Mouse (Mus musculus) embryonic facial prominence, embryonic 12.5 days (tissue): Measurements from ENCODE around the gene Ssc4d. TPM values are rescaled to one million over a fixed set of nuclear protein-coding genes. Genes with fewer than 3 reads are reported as not detected.
A peak's percentile ranks its signal among the peaks of the same experiment; 100 is the strongest.

Source experiments
- ATAC-seq: fragments of 200-750 bp; cut with Nextera tagmentation; 2 replicates; pipeline ENCODE4 v1.8.0; 2017; ENCODE audit not compliant: insufficient number of reproducible peaks, insufficient read depth, low FRiP score, low TSS enrichment
- H3K27ac ChIP-seq: fragments of 300-500 bp; sonication (generic); 2 replicates; pipeline ENCODE4 v1.5.1; 2016; ENCODE audit warnings: mild to moderate bottlenecking
- H3K27me3 ChIP-seq: fragments of 300-500 bp; sonication (generic); 2 replicates; pipeline ENCODE4 v1.6.1; 2016; ENCODE audit warnings: mild to moderate bottlenecking, moderate library complexity
- H3K36me3 ChIP-seq: fragments of 300-500 bp; sonication (generic); 2 replicates; pipeline ENCODE4 v1.6.1; 2016; ENCODE audit warnings: mild to moderate bottlenecking
- H3K4me1 ChIP-seq: fragments of 300-500 bp; sonication (generic); 2 replicates; pipeline ENCODE4 v1.6.1; 2016
- H3K4me2 ChIP-seq: fragments of 300-500 bp; sonication (generic); replicated peaks from 2 replicates; pipeline ENCODE4 v1.6.1; 2016; ENCODE audit warnings: mild to moderate bottlenecking, moderate library complexity
- H3K4me3 ChIP-seq: fragments of 300-500 bp; sonication (generic); 2 replicates; pipeline ENCODE4 v1.5.1; 2016; ENCODE audit warnings: mild to moderate bottlenecking
- H3K9ac ChIP-seq: fragments of 300-500 bp; sonication (generic); 2 replicates; pipeline ENCODE4 v1.6.1; 2016; ENCODE audit warnings: mild to moderate bottlenecking, moderate library complexity
- H3K9me3 ChIP-seq: fragments of 300-500 bp; sonication (generic); 2 replicates; pipeline ENCODE4 v1.6.1; 2016; ENCODE audit warnings: mild to moderate bottlenecking, moderate library complexity
- WGBS: fragments of 180-500 bp; shearing (Covaris S2); methylation state at CpG from one replicate; pipeline ENCODE4 v1.1.7; 2016; 5-methylcytosine and 5-hydroxymethylcytosine counted together
- polyA plus RNA-seq: library from polyadenylated mRNA; unstranded; fragments of >200 nt; fragmentation: Nextera tagmentation; extraction: Ambion mirVana; gene quantifications from 2 replicates; pipeline ENCODE4 v1.2.1, GENCODE M21; 2016

The Ssc4d gene
- polyA plus RNA-seq = 4.7 and 5.1 TPM in 2 replicates

DNA sequence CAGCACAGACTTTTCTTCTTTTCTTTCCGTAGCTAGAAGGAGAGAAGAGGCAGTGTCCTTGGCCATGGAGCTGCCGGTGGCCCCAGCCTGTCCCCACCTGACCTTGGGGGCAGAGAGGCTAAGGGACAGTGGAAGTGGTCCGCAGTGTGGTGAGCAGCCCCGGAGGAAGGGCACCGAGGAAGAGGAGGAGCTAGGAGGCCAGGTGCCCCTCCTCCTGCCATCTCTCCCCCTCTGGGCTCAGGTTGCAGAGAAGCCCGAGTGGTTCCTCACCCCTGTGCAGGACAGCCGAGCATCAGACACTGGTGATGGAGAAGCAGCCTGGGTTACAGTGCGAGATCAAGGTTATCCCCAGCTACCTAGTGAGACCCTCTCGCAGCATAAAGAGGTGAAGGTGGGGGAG, at the start of gene Ssc4d:
TSS of gene Ssc4d (minus strand) at position 167 of the 400 bp plus-strand sequence.
- no peak within 1 kb of the TSS for H3K27ac ChIP-seq
- no peak within 1 kb of the TSS for H3K9ac ChIP-seq
- no peaks in the 10 kb centered on the region for H3K36me3 ChIP-seq
- 0 out of 2 replicates have a peak, but pooled peaks cover 5% of the 10 kb centered on the region for H3K4me1 ChIP-seq
- H3K4me3 ChIP-seq = peak within 1 kb of the TSS; percentile 26
- H3K27me3 ChIP-seq = no peaks in the 10 kb centered on the region
- H3K9me3 ChIP-seq = no peaks in the 10 kb centered on the region
- H3K4me2 ChIP-seq = peak within 1 kb of the TSS; percentile 43
- ATAC-seq = no peak
- WGBS = 11% methylated on average over 9 of the region's 9 CpGs

DNA sequence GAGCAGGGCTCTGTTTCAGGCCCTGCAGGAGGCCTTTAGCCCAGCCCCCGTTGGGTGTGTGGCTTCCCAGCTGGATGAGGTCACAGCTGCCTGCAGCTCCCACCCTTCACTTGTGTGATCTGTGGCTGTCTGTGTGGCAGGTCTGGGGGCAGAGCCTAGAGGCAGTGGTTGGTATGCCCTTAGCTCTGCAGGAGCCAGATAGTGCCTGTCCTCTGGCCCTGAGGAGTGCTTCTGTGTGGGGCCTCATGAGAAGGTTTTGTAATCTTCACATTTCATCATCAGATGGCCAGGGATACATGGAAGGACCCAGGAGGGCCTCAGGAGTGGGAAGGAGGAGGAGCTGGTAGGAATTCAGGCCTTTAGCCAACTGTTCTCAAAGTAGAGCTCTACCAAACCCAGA, 45.6 kb upstream of the Ssc4d start:
- Histone ChIP-seq H3K27me3 (no peaks in the 10 kb centered on the region), H3K27ac (no peak overlapping the region), H3K9ac (no peak overlapping the region), H3K4me1 (peaks cover 10% of the 10 kb centered on the region), H3K4me3 (no peak overlapping the region), H3K9me3 (no peaks in the 10 kb centered on the region), H3K36me3 (peaks cover 15% of the 10 kb centered on the region), H3K4me2 (no peak overlapping the region)
- no peak for ATAC-seq
- WGBS = 41% methylated on average over 1 of the region's 1 CpGs

DNA sequence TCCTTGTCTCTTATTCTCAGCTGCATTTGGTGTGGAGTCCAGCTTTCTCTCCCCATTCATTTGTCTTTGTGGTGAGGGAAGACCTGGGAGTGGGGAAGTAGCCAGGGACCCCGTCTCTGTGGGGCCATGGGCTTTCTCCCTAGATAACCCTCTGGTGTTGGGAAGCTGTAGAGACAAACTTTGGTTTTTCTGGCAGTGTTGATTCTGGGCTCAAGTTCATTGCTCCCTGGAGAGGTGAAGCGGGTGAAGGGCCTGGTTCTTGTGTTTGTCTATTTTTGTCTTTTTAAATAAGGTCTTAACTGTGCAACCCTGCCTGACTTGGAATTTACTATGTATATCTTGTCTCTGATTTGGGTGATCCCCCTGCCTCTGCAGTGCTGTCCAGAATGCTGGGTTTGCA, 44.4 kb upstream of the Ssc4d start:
- Histone ChIP-seq H3K9me3 (no peaks in the 10 kb centered on the region), H3K4me3 (no peak overlapping the region), H3K36me3 (peaks cover 25% of the 10 kb centered on the region), H3K27ac (no peak overlapping the region), H3K9ac (no peak overlapping the region), H3K4me2 (no peak overlapping the region), H3K27me3 (no peaks in the 10 kb centered on the region), H3K4me1 (peaks cover 10% of the 10 kb centered on the region)
- no peak for ATAC-seq
- 91% methylated on average over 2 of the region's 2 CpGs for whole genome bisulfite sequencing

DNA sequence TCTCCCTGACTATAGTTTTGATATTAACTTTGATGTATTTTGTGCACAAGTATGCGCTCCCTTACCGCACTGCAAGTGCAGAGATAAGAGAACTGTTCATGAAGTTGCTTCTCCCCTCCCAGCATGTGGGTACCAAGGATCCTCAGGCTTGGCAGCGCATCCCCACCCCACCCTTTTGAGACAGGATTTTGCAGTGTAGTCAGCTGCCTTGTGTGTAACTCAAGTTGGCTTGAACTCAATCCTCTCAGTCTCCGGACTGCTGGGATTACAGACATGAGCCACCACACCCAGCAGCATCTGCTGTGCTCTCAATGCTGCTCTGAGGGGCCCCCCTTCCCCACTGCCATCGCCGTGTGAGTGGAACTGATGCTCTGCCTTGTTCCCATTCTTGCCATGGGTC, 42.9 kb upstream of the Ssc4d start:
- Histone ChIP-seq H3K4me3 (no peak overlapping the region), H3K4me1 (peaks cover 10% of the 10 kb centered on the region), H3K27ac (no peak overlapping the region), H3K36me3 (peaks cover 36% of the 10 kb centered on the region), H3K27me3 (no peaks in the 10 kb centered on the region), H3K9ac (no peak overlapping the region), H3K4me2 (no peak overlapping the region), H3K9me3 (no peaks in the 10 kb centered on the region)
- WGBS = 87% methylated on average over 6 of the region's 6 CpGs
- no peak for ATAC-seq

DNA sequence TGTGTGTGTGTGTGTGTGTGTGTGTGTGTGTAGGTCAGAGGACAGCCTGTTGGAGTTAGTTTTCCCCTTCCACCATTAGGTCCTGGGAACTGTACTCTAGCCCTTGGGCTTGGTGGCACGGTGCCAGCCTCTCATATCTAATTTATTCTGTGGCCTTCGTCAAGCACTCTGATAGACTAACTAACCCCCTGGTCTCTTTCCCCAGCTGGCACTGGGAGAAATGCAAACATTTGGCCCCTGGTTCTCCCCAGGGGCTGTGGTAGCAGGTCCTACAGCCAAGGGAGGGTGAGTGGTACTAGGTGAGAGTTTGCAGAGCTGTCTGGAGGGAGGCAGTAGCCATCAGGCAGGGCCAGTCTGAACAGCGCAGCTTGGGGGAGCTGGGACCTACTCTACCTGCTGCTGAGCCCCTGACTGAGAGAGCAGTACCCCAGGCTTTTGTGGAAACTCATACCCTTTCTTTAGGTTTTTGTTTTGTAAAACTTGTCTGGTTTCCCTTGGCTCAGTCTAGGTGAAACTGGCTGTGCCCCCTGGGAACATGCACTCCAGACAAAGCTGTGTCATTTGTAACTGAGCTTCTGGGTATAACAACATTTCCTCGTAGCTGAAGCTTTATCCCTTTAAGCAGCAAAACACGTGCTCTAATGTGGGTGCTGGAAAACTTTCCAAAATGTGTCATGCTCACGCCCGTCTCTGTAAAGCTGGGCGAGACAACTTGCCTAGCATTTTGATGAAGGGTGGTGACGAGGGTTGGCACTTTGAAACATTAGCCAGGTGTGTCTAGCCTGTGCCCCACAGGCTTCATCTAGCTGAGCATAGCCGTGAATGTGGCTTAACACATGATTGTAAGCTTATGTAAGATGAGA, 41.9 kb upstream of the Ssc4d start:
- Histone ChIP-seq H3K27me3 (no peaks in the 10 kb centered on the region), H3K4me2 (no peak overlapping the region), H3K36me3 (peaks cover 42% of the 10 kb centered on the region), H3K4me1 (peaks cover 10% of the 10 kb centered on the region), H3K9me3 (no peaks in the 10 kb centered on the region), H3K9ac (no peak overlapping the region), H3K27ac (0 out of 2 replicates have a peak overlapping the region, but pooled peaks have one; percentile 63), H3K4me3 (no peak overlapping the region)
- WGBS = 67% methylated on average over 10 of the region's 10 CpGs
- no peak for ATAC-seq

DNA sequence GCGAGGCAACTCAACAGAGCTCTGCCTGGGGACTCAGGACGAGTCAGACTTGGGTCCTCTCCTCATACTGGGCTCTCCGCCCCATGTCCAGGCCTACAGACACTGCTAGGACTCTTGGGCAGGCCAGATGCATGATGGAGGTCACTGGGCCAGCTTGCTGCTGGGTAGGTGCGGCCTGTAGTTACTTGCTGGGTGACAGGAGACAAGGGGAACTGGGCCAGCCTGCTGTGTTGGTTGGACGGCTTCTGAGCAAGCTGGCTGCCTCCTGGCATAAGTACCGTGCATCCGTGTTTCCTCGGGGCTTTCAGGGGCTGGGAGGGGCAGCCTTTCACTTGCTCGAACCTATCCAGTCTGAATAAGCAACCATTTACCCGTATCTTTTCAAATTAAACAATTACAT, 41.3 kb upstream of the Ssc4d start:
- no peak overlapping the region for H3K4me3 ChIP-seq
- H3K9ac ChIP-seq = no peak overlapping the region
- peaks cover 10% of the 10 kb centered on the region for H3K4me1 ChIP-seq
- no peak for ATAC-seq
- H3K4me2 ChIP-seq = no peak overlapping the region
- 0 out of 2 replicates have a peak overlapping the region, but pooled peaks have one; percentile 12 for H3K27ac ChIP-seq
- H3K9me3 ChIP-seq = no peaks in the 10 kb centered on the region
- WGBS = 74% methylated on average over 10 of the region's 10 CpGs
- H3K27me3 ChIP-seq = no peaks in the 10 kb centered on the region
- H3K36me3 ChIP-seq = peaks cover 45% of the 10 kb centered on the region

DNA sequence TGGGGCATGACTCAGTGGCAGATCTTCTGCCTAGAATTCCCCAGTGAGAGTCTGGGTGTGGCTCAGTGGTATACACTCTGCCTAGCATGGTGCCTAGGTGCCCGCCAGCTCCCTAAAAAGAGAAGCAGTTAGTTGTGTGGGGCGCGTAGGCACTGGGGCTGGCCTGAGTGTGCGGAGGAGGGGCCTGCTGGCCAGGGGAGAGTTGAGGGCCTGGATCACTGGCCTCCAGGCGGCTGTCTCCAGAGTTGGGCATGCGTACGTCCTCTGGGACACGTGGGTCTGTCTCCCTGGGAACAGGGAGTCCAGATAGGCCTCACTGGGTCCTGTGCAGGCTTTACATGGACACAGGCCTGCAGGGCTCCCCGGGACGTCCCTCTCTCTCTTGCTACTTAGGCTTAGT, 40.5 kb upstream of the Ssc4d start:
- no peaks in the 10 kb centered on the region for H3K9me3 ChIP-seq
- no peak overlapping the region for H3K4me3 ChIP-seq
- no peak for ATAC-seq
- no peak overlapping the region for H3K27ac ChIP-seq
- H3K4me1 ChIP-seq = peaks cover 10% of the 10 kb centered on the region
- no peaks in the 10 kb centered on the region for H3K27me3 ChIP-seq
- H3K4me2 ChIP-seq = no peak overlapping the region
- H3K9ac ChIP-seq = no peak overlapping the region
- 82% methylated on average over 10 of the region's 10 CpGs for WGBS
- peaks cover 50% of the 10 kb centered on the region for H3K36me3 ChIP-seq

DNA sequence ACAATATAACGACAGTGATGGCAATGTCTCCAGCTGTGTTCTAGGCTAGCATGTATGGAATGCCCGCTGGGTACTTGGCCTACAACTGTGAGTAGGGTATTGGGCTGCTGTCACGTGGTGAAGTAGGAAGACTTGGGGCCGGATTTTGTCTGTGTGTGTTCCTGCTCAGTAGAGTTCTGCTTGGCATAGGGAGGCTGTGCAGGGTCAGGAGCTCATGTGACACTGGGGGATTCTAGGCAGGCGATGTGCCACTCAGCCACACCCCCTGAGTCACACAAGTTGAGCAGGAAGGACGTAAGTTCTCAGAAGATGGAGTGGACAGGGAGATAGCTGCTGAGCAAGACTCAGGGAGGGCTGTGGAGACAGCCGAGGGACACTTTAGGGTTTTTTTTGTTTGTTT, 33.4 kb upstream of the Ssc4d start:
- ATAC-seq = no peak
- peaks cover 8% of the 10 kb centered on the region; the same call in 1 of the 2 replicates for H3K4me1 ChIP-seq
- H3K9me3 ChIP-seq = no peaks in the 10 kb centered on the region
- no peaks in the 10 kb centered on the region for H3K27me3 ChIP-seq
- no peak overlapping the region for H3K9ac ChIP-seq
- no peak overlapping the region for H3K27ac ChIP-seq
- H3K4me3 ChIP-seq = no peak overlapping the region
- WGBS = 79% methylated on average over 7 of the region's 7 CpGs
- H3K36me3 ChIP-seq = peaks cover 31% of the 10 kb centered on the region
- H3K4me2 ChIP-seq = no peak overlapping the region

DNA sequence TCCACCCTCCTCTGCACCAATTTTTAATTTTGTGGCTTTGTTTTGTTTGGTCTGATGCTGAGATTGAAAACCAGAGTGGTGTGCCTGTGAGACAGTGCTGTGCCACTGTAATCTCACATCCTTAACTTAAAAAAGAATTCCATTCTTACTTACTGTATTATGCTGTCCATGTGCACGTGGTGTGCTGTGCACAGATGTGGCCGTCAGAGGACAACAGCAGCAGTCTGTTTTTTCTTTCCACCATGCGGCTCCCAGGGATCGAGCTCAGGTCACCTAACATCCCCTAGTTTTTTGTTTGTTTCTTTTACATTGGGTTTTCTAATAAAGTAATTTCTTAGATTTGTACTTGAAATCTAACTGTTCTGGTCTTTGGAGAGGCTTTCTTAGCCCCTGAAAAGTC, 30.2 kb upstream of the Ssc4d start:
- Histone ChIP-seq H3K36me3 (peaks cover 20% of the 10 kb centered on the region), H3K27ac (no peak overlapping the region), H3K27me3 (no peaks in the 10 kb centered on the region), H3K9me3 (no peaks in the 10 kb centered on the region), H3K4me1 (peaks cover 13% of the 10 kb centered on the region; the same call in 1 of the 2 replicates), H3K4me3 (no peak overlapping the region), H3K4me2 (no peak overlapping the region), H3K9ac (no peak overlapping the region)
- ATAC-seq = no peak
- WGBS = 72% methylated on average over 4 of the region's 4 CpGs

DNA sequence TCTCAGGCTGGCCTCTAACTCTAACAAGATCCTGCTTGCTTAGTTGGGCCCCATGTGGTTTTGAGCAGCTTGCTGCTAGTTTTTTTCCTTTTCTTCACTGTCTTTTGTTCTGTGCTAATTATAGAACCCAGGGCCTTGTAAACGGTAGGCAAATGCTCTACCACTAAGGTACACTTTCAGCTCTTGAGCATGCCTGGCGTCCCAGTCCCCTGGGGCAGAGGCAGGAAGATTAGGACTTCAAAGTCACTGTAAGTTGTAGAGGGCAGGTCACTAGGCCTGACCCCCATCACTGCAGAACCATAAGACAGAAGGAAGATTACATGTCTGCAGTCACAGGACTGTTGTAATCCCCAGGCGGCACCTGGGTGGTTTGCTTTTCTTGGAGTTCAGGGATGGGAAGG, 28.4 kb upstream of the Ssc4d start:
- Histone ChIP-seq H3K36me3 (peaks cover 32% of the 10 kb centered on the region), H3K27me3 (no peaks in the 10 kb centered on the region), H3K4me3 (no peak overlapping the region), H3K4me1 (peaks cover 13% of the 10 kb centered on the region; the same call in 1 of the 2 replicates), H3K4me2 (no peak overlapping the region), H3K27ac (no peak overlapping the region), H3K9ac (0 out of 2 replicates have a peak overlapping the region, but pooled peaks have one; percentile 13), H3K9me3 (no peaks in the 10 kb centered on the region)
- no peak for ATAC-seq
- 19% methylated on average over 3 of the region's 3 CpGs for WGBS

DNA sequence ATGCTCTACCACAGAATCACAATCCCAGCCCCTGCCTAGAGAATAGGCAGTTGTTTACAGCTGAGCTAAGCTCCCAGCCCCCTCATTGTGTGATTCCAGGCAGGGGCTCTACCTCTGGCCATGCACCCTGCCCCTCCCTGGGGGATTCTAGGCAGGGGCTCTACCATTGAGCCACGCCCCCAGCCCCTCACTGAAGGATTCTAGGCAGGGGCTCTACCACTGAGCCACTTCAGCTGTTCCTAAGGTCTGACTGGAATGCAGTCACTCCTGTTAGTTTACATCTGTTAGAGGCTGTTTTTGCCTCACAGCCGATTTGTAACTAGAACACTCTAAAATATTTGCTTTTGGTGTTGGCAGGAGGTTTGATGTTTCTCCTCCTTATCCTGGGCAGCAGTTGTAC, 28.0 kb upstream of the Ssc4d start:
- H3K27me3 ChIP-seq = no peaks in the 10 kb centered on the region
- ATAC-seq = no peak
- 61% methylated on average over 2 of the region's 2 CpGs for WGBS
- peaks cover 37% of the 10 kb centered on the region for H3K36me3 ChIP-seq
- H3K9ac ChIP-seq = no peak overlapping the region
- H3K4me1 ChIP-seq = peaks cover 13% of the 10 kb centered on the region; the same call in 1 of the 2 replicates
- no peak overlapping the region for H3K4me3 ChIP-seq
- H3K9me3 ChIP-seq = no peaks in the 10 kb centered on the region
- H3K27ac ChIP-seq = no peak overlapping the region
- H3K4me2 ChIP-seq = no peak overlapping the region

DNA sequence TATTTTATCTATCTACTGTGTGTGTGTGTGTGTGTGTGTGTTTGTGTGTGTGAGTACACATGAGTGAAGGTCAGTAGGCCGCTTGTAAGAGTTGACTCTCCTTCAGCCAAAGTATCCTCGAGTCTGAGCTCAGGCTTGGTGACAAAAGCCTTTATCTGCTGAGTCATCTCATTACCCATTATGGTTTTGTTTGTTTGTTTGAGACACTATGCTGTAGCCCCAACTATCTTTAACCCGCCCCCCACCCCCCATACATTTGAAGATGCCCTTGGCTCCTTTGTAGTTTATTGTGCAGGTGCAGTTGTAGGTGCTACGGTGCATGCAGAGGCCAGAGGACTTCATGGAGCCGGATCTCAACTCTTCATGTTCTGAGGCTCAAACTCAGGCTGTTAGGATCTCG, 26.9 kb upstream of the Ssc4d start:
- no peak overlapping the region for H3K27ac ChIP-seq
- ATAC-seq = no peak
- peaks cover 13% of the 10 kb centered on the region; the same call in 1 of the 2 replicates for H3K4me1 ChIP-seq
- peaks cover 45% of the 10 kb centered on the region for H3K36me3 ChIP-seq
- WGBS = 90% methylated on average over 6 of the region's 6 CpGs
- H3K9me3 ChIP-seq = no peaks in the 10 kb centered on the region
- no peaks in the 10 kb centered on the region for H3K27me3 ChIP-seq
- H3K4me2 ChIP-seq = no peak overlapping the region
- no peak overlapping the region for H3K9ac ChIP-seq
- H3K4me3 ChIP-seq = no peak overlapping the region
